Mouse (Mus musculus): ENCODE results near the gene Pla2g15. TPM values are rescaled to one million over a fixed set of nuclear protein-coding genes. Genes with fewer than 3 reads are reported as not detected.

Pla2g15 gene
- polyA plus RNA-seq, 1 experiment from 2014 or later, result 24.0 TPM

- Histone ChIP-seq H3K36me3 (peaks cover 8% of the 10 kb centered on the region), H3K27me3 (no peaks in the 10 kb centered on the region), H3K4me3 (peak overlapping the region; percentile 90), H3K4me2 (peak overlapping the region; percentile 78), H3K4me1 (replicated peaks) (peaks cover 19% of the 10 kb centered on the region), H3K9ac (peak overlapping the region; percentile 85), H3K9me3 (no peaks in the 10 kb centered on the region), H3K27ac (replicated peaks) (no peak overlapping the region)
- WGBS, result 79% methylated on average over 9 of the region's 9 CpGs
- no peak for ATAC-seq (ENCODE audit: low FRiP score, low read depth)
These were observed 842 bp downstream of the Pla2g15 start for GRCm38 (mm10) chr8:106151041-106151440.

GRCm38 (mm10) chr8:106152876-106153275, 2.7 kb downstream of the Pla2g15 start:
- no peaks in the 10 kb centered on the region for H3K9me3 ChIP-seq
- no peaks in the 10 kb centered on the region for H3K27me3 ChIP-seq
- H3K4me3 ChIP-seq, result no peak overlapping the region
- peaks cover 15% of the 10 kb centered on the region for H3K36me3 ChIP-seq
- H3K9ac ChIP-seq, result no peak overlapping the region
- H3K27ac ChIP-seq (replicated peaks), result no peak overlapping the region
- no peak for ATAC-seq (ENCODE audit: low FRiP score, low read depth)
- no peak overlapping the region for H3K4me2 ChIP-seq
- 81% methylated on average over 4 of the region's 4 CpGs for WGBS
- H3K4me1 ChIP-seq (replicated peaks), result peaks cover 19% of the 10 kb centered on the region

- Histone ChIP-seq H3K36me3 (peaks cover 52% of the 10 kb centered on the region), H3K9me3 (no peaks in the 10 kb centered on the region), H3K27ac (replicated peaks) (no peak overlapping the region), H3K27me3 (no peaks in the 10 kb centered on the region), H3K4me3 (no peak overlapping the region), H3K9ac (no peak overlapping the region), H3K4me1 (replicated peaks) (no peaks in the 10 kb centered on the region), H3K4me2 (no peak overlapping the region)
- WGBS, result 100% methylated on average over 1 of the region's 1 CpGs
- ATAC-seq (ENCODE audit: low FRiP score, low read depth), result no peak
These were observed 7.2 kb downstream of the Pla2g15 start for GRCm38 (mm10) chr8:106157419-106157818.

- H3K9me3 ChIP-seq, result no peaks in the 10 kb centered on the region
- ATAC-seq (ENCODE audit: low FRiP score, low read depth), result no peak
- H3K4me1 ChIP-seq (replicated peaks), result no peaks in the 10 kb centered on the region
- WGBS, result 90% methylated on average over 10 of the region's 10 CpGs
- no peak overlapping the region for H3K9ac ChIP-seq
- no peak overlapping the region for H3K27ac ChIP-seq (replicated peaks)
- no peak overlapping the region for H3K4me2 ChIP-seq
- H3K4me3 ChIP-seq, result no peak overlapping the region
- H3K36me3 ChIP-seq, result peaks cover 56% of the 10 kb centered on the region
- H3K27me3 ChIP-seq, result no peaks in the 10 kb centered on the region
These were observed 8.2 kb downstream of the Pla2g15 start for GRCm38 (mm10) chr8:106158381-106158780.

- H3K36me3 ChIP-seq, result peaks cover 65% of the 10 kb centered on the region
- no peaks in the 10 kb centered on the region for H3K27me3 ChIP-seq
- 87% methylated on average over 6 of the region's 6 CpGs for WGBS
- ATAC-seq (ENCODE audit: low FRiP score, low read depth), result no peak
- H3K4me3 ChIP-seq, result no peak overlapping the region
- no peak overlapping the region for H3K4me2 ChIP-seq
- no peaks in the 10 kb centered on the region for H3K9me3 ChIP-seq
- no peak overlapping the region for H3K27ac ChIP-seq (replicated peaks)
- no peak overlapping the region for H3K9ac ChIP-seq
- H3K4me1 ChIP-seq (replicated peaks), result no peaks in the 10 kb centered on the region
These were observed 9.7 kb downstream of the Pla2g15 start for GRCm38 (mm10) chr8:106159876-106160275.

- Histone ChIP-seq H3K4me3 (no peak overlapping the region), H3K36me3 (peaks cover 50% of the 10 kb centered on the region), H3K4me2 (no peak overlapping the region), H3K27me3 (no peaks in the 10 kb centered on the region), H3K9ac (no peak overlapping the region), H3K4me1 (replicated peaks) (peaks cover 8% of the 10 kb centered on the region; the same call in 1 of the 2 replicates), H3K9me3 (no peaks in the 10 kb centered on the region), H3K27ac (replicated peaks) (no peak overlapping the region)
- WGBS, result 92% methylated on average over 9 of the region's 9 CpGs
- ATAC-seq (ENCODE audit: low FRiP score, low read depth), result no peak
These were observed 13.1 kb downstream of the Pla2g15 start for GRCm38 (mm10) chr8:106163251-106163650.

- WGBS, result 51% methylated on average over 4 of the region's 4 CpGs
These were observed 15.3 kb downstream of the Pla2g15 start for GRCm38 (mm10) chr8:106165460-106165859.

GRCm38 (mm10) chr8:106168356-106169016, 18.3 kb downstream of the Pla2g15 start, which contains the start of gene Slc7a6:
Slc7a6 (plus strand) TSS chr8:106168857.
- Histone ChIP-seq H3K27me3 (no peaks in the 10 kb centered on the region), H3K27ac (replicated peaks) (peak within 1 kb of the TSS; percentile 90), H3K4me3 (peak within 1 kb of the TSS; percentile 55), H3K9ac (peak within 1 kb of the TSS; percentile 76), H3K9me3 (no peaks in the 10 kb centered on the region), H3K36me3 (peaks cover 11% of the 10 kb centered on the region; the same call in 1 of the 2 replicates), H3K4me1 (replicated peaks) (peaks cover 18% of the 10 kb centered on the region), H3K4me2 (peak within 1 kb of the TSS; percentile 89)
- ATAC-seq (ENCODE audit: low FRiP score, low read depth), result peak; percentile 89
- under 1% methylated on average over 36 of the region's 59 CpGs for WGBS

More at GRCm38 (mm10) chr8:106165460-106165859, 15.3 kb downstream of the Pla2g15 start:
- no peak for ATAC-seq (ENCODE audit: low FRiP score, low read depth)
- Histone ChIP-seq H3K27ac (replicated peaks) (no peak overlapping the region), H3K4me3 (no peak overlapping the region), H3K4me1 (replicated peaks) (peaks cover 17% of the 10 kb centered on the region), H3K9ac (no peak overlapping the region), H3K36me3 (peaks cover 35% of the 10 kb centered on the region), H3K4me2 (no peak overlapping the region), H3K9me3 (no peaks in the 10 kb centered on the region), H3K27me3 (no peaks in the 10 kb centered on the region)

- H3K27me3 ChIP-seq, result no peaks in the 10 kb centered on the region
- WGBS, result 2% methylated on average over 54 of the region's 54 CpGs
- no peaks in the 10 kb centered on the region for H3K9me3 ChIP-seq
- peak overlapping the region; percentile 55 for H3K4me3 ChIP-seq
- H3K4me1 ChIP-seq (replicated peaks), result peaks cover 18% of the 10 kb centered on the region
- peak overlapping the region; percentile 90 for H3K27ac ChIP-seq (replicated peaks)
- H3K4me2 ChIP-seq, result peak overlapping the region; percentile 89
- ATAC-seq (ENCODE audit: low FRiP score, low read depth), result peak; percentile 84
- H3K36me3 ChIP-seq, result peaks cover 3% of the 10 kb centered on the region; the same call in 1 of the 2 replicates
- H3K9ac ChIP-seq, result peak overlapping the region; percentile 76
These were observed 19.1 kb downstream of the Pla2g15 start for GRCm38 (mm10) chr8:106169017-106169933.

GRCm38 (mm10) chr8:106169934-106170480, 19.8 kb downstream of the Pla2g15 start:
- no peaks in the 10 kb centered on the region for H3K36me3 ChIP-seq
- H3K27ac ChIP-seq (replicated peaks), result peak overlapping the region; percentile 90; the same call in 1 of the 2 replicates
- H3K4me1 ChIP-seq (replicated peaks), result peaks cover 18% of the 10 kb centered on the region
- H3K4me3 ChIP-seq, result peak overlapping the region; percentile 55
- 37% methylated on average over 6 of the region's 6 CpGs for WGBS
- ATAC-seq (ENCODE audit: low FRiP score, low read depth), result no peak
- peak overlapping the region; percentile 76 for H3K9ac ChIP-seq
- no peaks in the 10 kb centered on the region for H3K9me3 ChIP-seq
- peak overlapping the region; percentile 89 for H3K4me2 ChIP-seq
- H3K27me3 ChIP-seq, result no peaks in the 10 kb centered on the region

- Histone ChIP-seq H3K27me3 (no peaks in the 10 kb centered on the region), H3K4me2 (no peak overlapping the region), H3K4me1 (replicated peaks) (peaks cover 18% of the 10 kb centered on the region), H3K9me3 (no peaks in the 10 kb centered on the region), H3K27ac (replicated peaks) (no peak overlapping the region), H3K4me3 (no peak overlapping the region), H3K9ac (no peak overlapping the region), H3K36me3 (no peaks in the 10 kb centered on the region)
- ATAC-seq (ENCODE audit: low FRiP score, low read depth), result no peak
- 93% methylated on average over 3 of the region's 3 CpGs for WGBS
These were observed 23.4 kb downstream of the Pla2g15 start for GRCm38 (mm10) chr8:106173566-106173965.

- H3K4me2 ChIP-seq, result no peak overlapping the region
- no peaks in the 10 kb centered on the region for H3K27me3 ChIP-seq
- H3K27ac ChIP-seq (replicated peaks), result no peak overlapping the region
- no peak for ATAC-seq (ENCODE audit: low FRiP score, low read depth)
- H3K36me3 ChIP-seq, result 0 out of 2 replicates have a peak, but pooled peaks cover 2% of the 10 kb centered on the region
- WGBS, result 21% methylated on average over 1 of the region's 1 CpGs
- no peak overlapping the region for H3K4me3 ChIP-seq
- peaks cover 11% of the 10 kb centered on the region; the same call in 1 of the 2 replicates for H3K4me1 ChIP-seq (replicated peaks)
- H3K9me3 ChIP-seq, result no peaks in the 10 kb centered on the region
- no peak overlapping the region for H3K9ac ChIP-seq
These were observed 26.7 kb downstream of the Pla2g15 start for GRCm38 (mm10) chr8:106176891-106177290.

Data from hindbrain, embryonic 15.5 days (tissue).